Mouse (Mus musculus): ENCODE data around the gene Scarb1. TPM values are rescaled to one million over a fixed set of nuclear protein-coding genes. Genes with fewer than 3 reads are reported as not detected.

Gene Scarb1
- polyA plus RNA-seq (2012; rRNA removed): 32.8 and 36.0 TPM in 2 replicates

GRCm38 (mm10) chr5:125340547-125341262 is at the start of gene Scarb1:
Gene Scarb1 (minus strand): TSS chr5:125341094.

GRCm38 (mm10) chr5:125389579-125390441 is 48.9 kb upstream of the Scarb1 start, which contains the start of gene Ubc:
Gene Ubc (minus strand): TSS chr5:125390202.

GRCm38 (mm10) chr5:125389131-125389578 is 48.3 kb upstream of the Scarb1 start, which contains the start of gene Gm10382:
Gene Gm10382 (plus strand): TSS chr5:125389322.

Other genes with a start within 250 kb of the Scarb1 start
- 44.9 and 51.2 TPM in 2 replicates for gene Ncor2, start 161.9 kb downstream of the Scarb1 start, polyA plus RNA-seq (2012; rRNA removed)
- 0.28 and 0.62 TPM in 2 replicates for gene Gm10382, start 48.2 kb upstream of the Scarb1 start, polyA plus RNA-seq (2012; rRNA removed)
- gene Ubc, start 49.1 kb upstream of the Scarb1 start, polyA plus RNA-seq (2012; rRNA removed): 300 and 301 TPM in 2 replicates
- gene Dhx37, start 93.0 kb upstream of the Scarb1 start, polyA plus RNA-seq (2012; rRNA removed): 10.0 and 10.3 TPM in 2 replicates
- gene Bri3bp, start 100.5 kb upstream of the Scarb1 start, polyA plus RNA-seq (2012; rRNA removed): 5.7 and 8.6 TPM in 2 replicates
- 36.6 and 39.9 TPM in 2 replicates for gene Aacs, start 134.7 kb upstream of the Scarb1 start, polyA plus RNA-seq (2012; rRNA removed)
- 0.03 and 0.10 TPM in 2 replicates for gene Tmem132b, start 190.7 kb upstream of the Scarb1 start, polyA plus RNA-seq (2012; rRNA removed)

Data from stomach, adult 2 months (tissue).